Mouse (Mus musculus) midbrain, embryonic 15.5 days (tissue): ENCODE data around the gene Ampd3. TPM values are rescaled to one million over a fixed set of nuclear protein-coding genes. Genes with fewer than 3 reads are reported as not detected.

Experiments
- ATAC-seq: fragments of 200-750 bp; cut with Nextera tagmentation; replicated peaks from 2 replicates; pipeline ENCODE4 v1.8.0; 2017; ENCODE audit warnings: moderate TSS enrichment
- H3K27ac ChIP-seq: fragments of 300-500 bp; sonication (generic); 2 replicates; pipeline ENCODE4 v1.5.1; 2015; ENCODE audit warnings: mild to moderate bottlenecking, inconsistent platforms
- H3K27me3 ChIP-seq: fragments of 300-500 bp; sonication (generic); replicated peaks from 2 replicates; pipeline ENCODE4 v1.6.1; 2015; ENCODE audit warnings: inconsistent platforms
- H3K36me3 ChIP-seq: fragments of 300-500 bp; sonication (generic); replicated peaks from 2 replicates; pipeline ENCODE4 v1.6.1; 2015; ENCODE audit warnings: inconsistent platforms
- H3K4me1 ChIP-seq: fragments of 300-500 bp; sonication (generic); 2 replicates; pipeline ENCODE4 v1.6.1; 2015; ENCODE audit warnings: inconsistent platforms
- H3K4me2 ChIP-seq: fragments of 300-500 bp; sonication (generic); 2 replicates; pipeline ENCODE4 v1.6.1; 2015; ENCODE audit warnings: inconsistent platforms, mild to moderate bottlenecking, moderate library complexity
- H3K4me3 ChIP-seq: fragments of 300-500 bp; sonication (generic); 2 replicates; pipeline ENCODE4 v1.5.1; 2015; ENCODE audit warnings: mild to moderate bottlenecking, inconsistent platforms
- H3K9ac ChIP-seq: fragments of 300-500 bp; sonication (generic); 2 replicates; pipeline ENCODE4 v1.6.1; 2015; ENCODE audit warnings: mild to moderate bottlenecking, inconsistent platforms
- H3K9me3 ChIP-seq: fragments of 300-500 bp; sonication (generic); 2 replicates; pipeline ENCODE4 v1.6.1; 2016; ENCODE audit warnings: inconsistent platforms
- WGBS: fragments of 180-500 bp; shearing (Covaris S2); methylation state at CpG from one replicate; pipeline ENCODE4 v1.1.7; 2015; ENCODE audit warnings: mixed read lengths; 5-methylcytosine and 5-hydroxymethylcytosine counted together
- polyA plus RNA-seq: library from polyadenylated mRNA; unstranded; fragments of >200 nt; fragmentation: Nextera tagmentation; extraction: Ambion mirVana; gene quantifications from 2 replicates; pipeline ENCODE4 v1.2.1, GENCODE M21; 2015

The Ampd3 gene
- polyA plus RNA-seq, 1 experiment from 2014 or later = 9.7 TPM

- Histone ChIP-seq H3K4me2 (no peak overlapping the region), H3K36me3 (no peaks in the 10 kb centered on the region), H3K9ac (no peak overlapping the region), H3K27ac (no peak overlapping the region), H3K4me1 (no peaks in the 10 kb centered on the region), H3K27me3 (no peaks in the 10 kb centered on the region), H3K4me3 (no peak overlapping the region), H3K9me3 (no peaks in the 10 kb centered on the region)
- 70% methylated on average over 3 of the region's 3 CpGs for WGBS
- ATAC-seq = no peak
Measured at GRCm38 (mm10) chr7:110785741-110786146, 17.7 kb downstream of the Ampd3 start.

- no peaks in the 10 kb centered on the region; the same call in 1 of the 2 replicates for H3K27me3 ChIP-seq
- H3K4me2 ChIP-seq = no peak overlapping the region
- WGBS = 70% methylated on average over 6 of the region's 6 CpGs
- no peak overlapping the region for H3K27ac ChIP-seq
- no peak for ATAC-seq
- no peak overlapping the region for H3K9ac ChIP-seq
- H3K36me3 ChIP-seq = no peaks in the 10 kb centered on the region
- no peak overlapping the region for H3K4me3 ChIP-seq
- H3K4me1 ChIP-seq = no peaks in the 10 kb centered on the region
- H3K9me3 ChIP-seq = no peaks in the 10 kb centered on the region
Measured at GRCm38 (mm10) chr7:110787310-110787709, 19.3 kb downstream of the Ampd3 start.

- Histone ChIP-seq H3K36me3 (no peaks in the 10 kb centered on the region), H3K9me3 (no peaks in the 10 kb centered on the region), H3K9ac (no peak overlapping the region), H3K27me3 (no peaks in the 10 kb centered on the region; the same call in 1 of the 2 replicates), H3K4me2 (no peak overlapping the region), H3K27ac (no peak overlapping the region), H3K4me1 (no peaks in the 10 kb centered on the region), H3K4me3 (no peak overlapping the region)
- no peak for ATAC-seq
- WGBS = 91% methylated on average over 8 of the region's 8 CpGs
Measured at GRCm38 (mm10) chr7:110790878-110791277, 22.9 kb downstream of the Ampd3 start.

GRCm38 (mm10) chr7:110792201-110792600, 24.2 kb downstream of the Ampd3 start:
- Histone ChIP-seq H3K9me3 (no peaks in the 10 kb centered on the region), H3K27me3 (no peaks in the 10 kb centered on the region; the same call in 1 of the 2 replicates), H3K9ac (no peak overlapping the region), H3K27ac (no peak overlapping the region), H3K4me2 (no peak overlapping the region), H3K4me1 (no peaks in the 10 kb centered on the region), H3K4me3 (no peak overlapping the region), H3K36me3 (no peaks in the 10 kb centered on the region)
- no peak for ATAC-seq
- 93% methylated on average over 5 of the region's 5 CpGs for WGBS

- no peak overlapping the region for H3K4me2 ChIP-seq
- no peaks in the 10 kb centered on the region; the same call in 1 of the 2 replicates for H3K27me3 ChIP-seq
- no peak overlapping the region for H3K4me3 ChIP-seq
- no peak for ATAC-seq
- no peaks in the 10 kb centered on the region for H3K4me1 ChIP-seq
- no peak overlapping the region for H3K9ac ChIP-seq
- no peaks in the 10 kb centered on the region for H3K36me3 ChIP-seq
- no peaks in the 10 kb centered on the region for H3K9me3 ChIP-seq
- 87% methylated on average over 2 of the region's 2 CpGs for WGBS
- H3K27ac ChIP-seq = no peak overlapping the region
Measured at GRCm38 (mm10) chr7:110792834-110793233, 24.8 kb downstream of the Ampd3 start.

- 82% methylated on average over 4 of the region's 4 CpGs for WGBS
- no peaks in the 10 kb centered on the region for H3K36me3 ChIP-seq
- no peaks in the 10 kb centered on the region for H3K4me1 ChIP-seq
- no peaks in the 10 kb centered on the region for H3K9me3 ChIP-seq
- no peak overlapping the region for H3K27ac ChIP-seq
- H3K4me3 ChIP-seq = no peak overlapping the region
- no peak overlapping the region for H3K9ac ChIP-seq
- no peak for ATAC-seq
- no peak overlapping the region for H3K4me2 ChIP-seq
- no peaks in the 10 kb centered on the region; the same call in 1 of the 2 replicates for H3K27me3 ChIP-seq
Measured at GRCm38 (mm10) chr7:110794722-110795121, 26.7 kb downstream of the Ampd3 start.

GRCm38 (mm10) chr7:110796367-110797051, 28.5 kb downstream of the Ampd3 start:
- Histone ChIP-seq H3K9me3 (no peaks in the 10 kb centered on the region), H3K4me2 (no peak overlapping the region), H3K27me3 (no peaks in the 10 kb centered on the region; the same call in 1 of the 2 replicates), H3K4me1 (no peaks in the 10 kb centered on the region), H3K4me3 (no peak overlapping the region), H3K36me3 (no peaks in the 10 kb centered on the region), H3K27ac (no peak overlapping the region), H3K9ac (no peak overlapping the region)
- 72% methylated on average over 12 of the region's 12 CpGs for WGBS
- no peak for ATAC-seq

GRCm38 (mm10) chr7:110797722-110798409, 29.9 kb downstream of the Ampd3 start:
- WGBS = 87% methylated on average over 11 of the region's 11 CpGs
- no peak overlapping the region for H3K4me2 ChIP-seq
- H3K27ac ChIP-seq = no peak overlapping the region
- no peaks in the 10 kb centered on the region for H3K27me3 ChIP-seq
- no peak overlapping the region for H3K9ac ChIP-seq
- no peaks in the 10 kb centered on the region for H3K9me3 ChIP-seq
- H3K4me3 ChIP-seq = no peak overlapping the region
- no peaks in the 10 kb centered on the region for H3K36me3 ChIP-seq
- ATAC-seq = no peak
- H3K4me1 ChIP-seq = no peaks in the 10 kb centered on the region

GRCm38 (mm10) chr7:110801028-110801427, 33.0 kb downstream of the Ampd3 start:
- Histone ChIP-seq H3K4me1 (no peaks in the 10 kb centered on the region), H3K36me3 (no peaks in the 10 kb centered on the region), H3K4me3 (no peak overlapping the region), H3K27ac (no peak overlapping the region), H3K4me2 (no peak overlapping the region), H3K9me3 (no peaks in the 10 kb centered on the region), H3K9ac (no peak overlapping the region), H3K27me3 (no peaks in the 10 kb centered on the region)
- peak; percentile 69; the same call in 1 of the 2 replicates for ATAC-seq
- 3% methylated on average over 4 of the region's 4 CpGs for WGBS

- Histone ChIP-seq H3K36me3 (no peaks in the 10 kb centered on the region), H3K4me1 (no peaks in the 10 kb centered on the region), H3K27me3 (no peaks in the 10 kb centered on the region), H3K4me3 (no peak overlapping the region), H3K9ac (no peak overlapping the region), H3K4me2 (no peak overlapping the region), H3K27ac (no peak overlapping the region), H3K9me3 (no peaks in the 10 kb centered on the region)
- WGBS = 93% methylated on average over 10 of the region's 10 CpGs
- ATAC-seq = no peak
Measured at GRCm38 (mm10) chr7:110803131-110803530, 35.1 kb downstream of the Ampd3 start.

GRCm38 (mm10) chr7:110804266-110804665, 36.3 kb downstream of the Ampd3 start:
- H3K4me2 ChIP-seq = no peak overlapping the region
- ATAC-seq = no peak
- no peak overlapping the region for H3K9ac ChIP-seq
- WGBS = 73% methylated on average over 3 of the region's 3 CpGs
- no peaks in the 10 kb centered on the region for H3K36me3 ChIP-seq
- H3K27me3 ChIP-seq = no peaks in the 10 kb centered on the region
- no peak overlapping the region for H3K4me3 ChIP-seq
- no peaks in the 10 kb centered on the region for H3K4me1 ChIP-seq
- H3K27ac ChIP-seq = no peak overlapping the region
- no peaks in the 10 kb centered on the region for H3K9me3 ChIP-seq

- H3K4me1 ChIP-seq = no peaks in the 10 kb centered on the region
- H3K9me3 ChIP-seq = no peaks in the 10 kb centered on the region
- ATAC-seq = no peak
- H3K27me3 ChIP-seq = no peaks in the 10 kb centered on the region
- H3K36me3 ChIP-seq = no peaks in the 10 kb centered on the region
- 88% methylated on average over 13 of the region's 13 CpGs for WGBS
- no peak overlapping the region for H3K4me2 ChIP-seq
- no peak overlapping the region for H3K27ac ChIP-seq
- no peak overlapping the region for H3K4me3 ChIP-seq
- H3K9ac ChIP-seq = no peak overlapping the region
Measured at GRCm38 (mm10) chr7:110807460-110808030, 39.5 kb downstream of the Ampd3 start.
